Mouse (Mus musculus) cerebellum, adult 11-12 months (tissue): ENCODE measurements at regions not wholly inside any gene's neighbourhood (a gene's known extent, or its start where the extent isn't known, plus 50 kb on each side); places are given as distances from the start of the nearest gene placed in this dataset.

Experiments
- DNase-seq: peaks from one replicate; pipeline ENCODE4 v3.0.0; 2022

DNA sequence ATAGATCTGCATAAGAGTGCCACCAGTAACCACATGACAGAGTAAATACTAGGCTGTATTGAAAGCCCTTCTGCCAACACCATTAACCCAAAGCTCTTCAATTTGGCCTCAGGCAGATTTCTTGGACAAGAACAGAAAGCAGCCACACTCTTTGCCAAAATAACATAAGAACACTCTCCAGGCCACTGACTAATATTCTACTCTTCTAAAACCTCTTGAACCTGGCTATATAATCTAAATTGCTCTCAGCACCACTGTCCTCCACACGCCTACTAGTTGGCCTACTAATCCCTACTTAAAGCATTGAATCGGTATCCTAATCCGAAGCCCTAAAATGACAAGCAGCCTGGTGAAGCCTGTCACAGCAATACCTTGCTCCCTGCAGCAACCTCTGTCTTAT, 467.5 kb downstream of the 1700129C05Rik start:
- DNase-seq, result no peak

DNA sequence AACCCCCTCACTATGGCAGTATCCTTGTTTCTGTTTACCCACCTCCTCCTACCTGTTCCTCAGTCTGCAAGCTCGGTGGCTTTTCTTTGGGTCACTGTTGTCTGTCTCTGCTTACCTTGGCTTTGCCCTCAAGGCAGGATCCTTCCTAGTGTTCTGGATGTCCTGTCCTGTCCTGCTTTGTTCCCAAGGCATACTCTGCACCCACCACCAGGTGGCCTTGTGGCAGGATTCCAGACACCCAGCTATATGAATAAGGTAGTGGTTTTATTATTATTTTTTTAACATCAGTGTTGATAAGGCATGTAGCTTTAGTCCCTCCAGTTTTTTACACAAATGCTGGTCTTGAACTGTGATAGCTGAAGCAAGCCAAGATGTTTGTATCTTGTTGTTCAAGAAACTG, 478.7 kb downstream of the 1700129C05Rik start:
- DNase-seq, result no peak

DNA sequence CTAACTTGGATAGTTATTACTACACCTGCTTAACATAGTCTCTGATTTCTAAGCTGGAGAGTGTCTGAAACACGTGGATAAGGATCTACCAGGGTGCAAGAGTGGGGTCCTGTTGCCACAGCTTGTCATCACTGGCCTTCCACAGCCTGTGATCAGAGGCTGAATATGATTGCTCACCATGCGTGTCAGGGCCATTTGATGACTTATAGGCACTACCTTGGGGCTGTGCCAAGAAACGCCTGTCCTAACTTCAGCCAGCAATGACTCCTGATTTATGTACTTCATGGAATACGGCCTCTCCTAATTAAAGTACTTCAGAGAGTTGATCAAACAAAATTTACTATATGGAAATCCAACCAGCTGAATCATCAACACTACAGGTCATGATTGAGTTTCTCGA, 480.1 kb downstream of the 1700129C05Rik start:
- DNase-seq, result no peak

DNA sequence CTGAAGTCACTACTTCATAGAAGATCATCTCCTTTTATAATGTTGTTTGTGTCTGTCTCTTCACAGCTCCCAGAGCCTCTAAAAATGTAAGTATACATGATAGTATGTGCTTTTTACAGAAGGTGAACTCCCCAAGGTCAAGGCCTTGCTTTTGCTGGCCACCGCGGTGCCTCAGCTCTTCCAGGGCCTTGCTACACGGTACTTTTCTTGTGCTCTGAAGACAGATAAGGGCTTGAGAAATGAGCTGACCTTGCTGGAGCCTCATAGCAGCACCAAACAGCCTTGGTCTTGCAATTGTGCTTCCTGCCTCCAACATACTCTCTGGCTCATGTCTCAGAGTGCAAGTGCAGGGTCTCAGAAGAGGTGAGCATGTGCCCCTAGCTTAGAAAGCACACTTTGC, 481.3 kb downstream of the 1700129C05Rik start:
- no peak for DNase-seq

DNA sequence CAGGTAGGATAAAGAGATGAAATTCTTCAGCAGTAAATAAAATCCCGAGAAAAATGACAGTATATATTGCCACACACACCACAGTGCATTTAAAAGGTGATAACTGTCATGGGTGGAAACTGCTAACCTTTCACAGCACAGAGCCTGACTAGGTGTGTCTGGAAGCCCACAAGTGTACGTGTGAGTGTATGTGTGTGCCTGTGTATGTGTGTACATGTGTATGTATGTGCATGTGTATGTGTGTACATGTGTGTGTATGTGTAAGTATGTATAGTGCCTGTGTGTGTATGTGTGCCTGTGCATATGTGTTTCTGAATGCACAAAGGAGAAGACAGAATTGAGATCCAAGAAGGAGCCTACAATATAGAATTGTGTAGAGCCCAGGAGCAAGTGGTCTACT, 485.4 kb downstream of the 1700129C05Rik start:
- DNase-seq, result no peak

DNA sequence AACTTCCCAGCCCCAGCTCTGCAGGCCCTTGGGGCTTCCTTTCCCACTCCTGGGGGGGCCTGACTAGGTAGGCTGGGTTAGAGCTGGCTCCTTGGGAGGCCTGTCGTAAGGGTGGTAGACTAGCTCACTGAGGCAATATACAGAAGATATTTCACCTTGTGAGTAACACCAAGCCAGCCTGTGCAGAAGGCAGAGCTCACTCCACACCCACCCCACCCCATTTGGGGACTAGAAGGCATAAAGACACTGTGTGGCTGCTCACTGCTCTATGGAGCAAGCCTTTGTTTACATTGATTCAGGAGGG, 485.8 kb downstream of the 1700129C05Rik start:
- DNase-seq, result no peak

DNA sequence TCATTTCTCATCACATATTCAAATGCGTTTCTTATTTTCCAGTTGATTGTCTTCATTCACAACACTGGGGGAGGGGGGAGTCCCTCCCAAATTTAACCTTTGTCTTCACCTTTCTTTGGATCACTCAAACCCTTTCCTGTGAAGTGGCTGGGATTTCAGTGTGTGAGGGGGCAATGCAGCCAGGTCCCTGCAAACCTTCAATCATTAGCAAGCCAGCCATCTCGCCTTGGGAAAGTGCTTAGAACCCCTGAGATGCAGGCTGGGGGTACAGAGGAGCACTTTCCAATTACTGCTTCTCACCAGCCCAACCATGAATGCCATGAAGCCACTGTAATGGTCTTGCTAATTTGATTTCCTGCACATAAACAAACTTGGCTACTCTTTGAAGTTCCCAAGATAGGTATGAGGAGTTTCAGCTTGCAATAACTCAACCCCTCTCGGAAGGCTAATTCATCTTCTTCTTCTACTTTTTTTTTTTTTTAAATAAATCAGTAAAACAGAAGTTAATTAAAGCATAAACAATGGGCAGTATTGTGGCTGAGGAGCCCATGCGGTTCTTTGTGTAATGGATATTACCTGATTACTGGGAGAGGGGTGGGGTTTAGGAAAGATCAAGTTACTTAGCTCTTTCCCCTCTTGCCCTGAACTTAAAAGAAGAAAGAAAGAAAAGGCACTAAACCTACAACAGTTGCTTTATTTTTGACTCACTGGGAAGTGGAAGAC, 486.3 kb downstream of the 1700129C05Rik start:
- no peak for DNase-seq

DNA sequence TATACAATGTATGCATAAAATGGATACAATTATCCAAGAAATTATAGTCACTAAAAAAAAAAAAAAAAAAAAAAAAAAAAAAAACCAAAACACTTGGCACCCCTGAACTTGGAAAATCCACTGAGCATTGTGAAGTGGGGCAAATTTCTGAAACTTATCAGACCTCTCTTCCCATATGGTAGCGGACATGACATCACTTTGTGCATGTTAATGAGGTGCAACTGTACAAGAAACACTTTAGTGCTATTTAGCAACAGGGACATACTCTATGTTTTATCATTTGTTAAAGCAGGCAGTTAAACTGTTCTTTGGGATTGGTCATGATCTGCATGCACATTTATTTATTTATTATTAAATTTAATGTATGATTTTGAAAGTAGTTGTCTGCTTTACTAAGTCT, 489.7 kb downstream of the 1700129C05Rik start:
- no peak for DNase-seq

DNA sequence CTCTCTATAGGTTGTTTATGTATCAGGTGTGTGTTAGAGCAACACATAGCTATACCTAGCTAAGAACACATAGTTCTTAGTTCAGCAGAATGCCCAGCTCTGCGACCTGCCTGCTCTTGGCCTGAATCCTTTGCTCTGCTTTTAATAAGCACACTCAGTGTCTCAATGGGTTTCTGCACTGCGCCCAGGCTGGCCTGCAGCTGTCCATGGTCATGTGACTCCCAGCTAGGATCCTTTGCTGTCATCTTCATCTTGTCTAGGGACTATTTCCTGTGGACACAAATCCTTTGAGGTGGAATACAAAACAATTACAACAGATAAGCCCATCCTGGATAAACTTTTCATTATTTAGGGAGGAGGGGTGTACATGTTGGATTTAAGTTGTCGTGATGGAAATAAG, 490.7 kb downstream of the 1700129C05Rik start:
- DNase-seq, result no peak

DNA sequence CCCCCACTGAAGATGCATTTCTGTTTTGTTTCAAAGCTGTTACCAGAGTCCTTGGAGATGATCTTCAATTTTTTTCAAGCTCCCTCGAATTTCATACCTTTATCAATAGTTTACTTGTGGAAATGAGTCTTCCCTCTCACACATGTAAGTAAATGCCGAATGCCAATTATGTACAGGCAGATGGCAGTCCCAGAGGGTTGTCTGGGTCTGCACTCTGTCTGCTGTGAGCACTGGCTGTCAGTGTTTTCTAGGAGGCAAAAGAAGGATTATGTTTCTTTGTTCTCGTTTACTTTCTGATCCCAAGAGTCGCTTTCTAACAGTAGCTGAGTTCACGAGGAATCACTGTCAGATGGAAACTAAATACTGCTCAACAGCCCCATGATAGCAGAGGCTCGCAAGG, 491.5 kb downstream of the 1700129C05Rik start:
- DNase-seq, result no peak

DNA sequence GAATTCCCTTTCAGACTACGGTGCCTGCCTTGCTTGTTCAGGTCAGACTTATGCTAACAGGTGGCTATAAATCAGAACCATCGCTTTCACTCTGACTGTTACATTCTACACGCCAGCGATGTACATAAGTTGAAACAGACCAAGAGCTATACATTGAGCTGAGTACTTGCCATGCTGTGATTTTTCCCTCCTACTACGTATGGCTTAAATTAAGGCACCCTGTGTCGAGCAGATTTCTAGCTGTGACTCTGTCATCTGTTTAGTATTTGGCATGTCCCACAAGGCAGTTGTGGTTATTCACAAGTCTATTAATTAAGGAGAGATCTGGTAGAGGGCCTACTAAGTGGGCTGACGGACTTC, 504.4 kb downstream of the 1700129C05Rik start:
- DNase-seq, result no peak

DNA sequence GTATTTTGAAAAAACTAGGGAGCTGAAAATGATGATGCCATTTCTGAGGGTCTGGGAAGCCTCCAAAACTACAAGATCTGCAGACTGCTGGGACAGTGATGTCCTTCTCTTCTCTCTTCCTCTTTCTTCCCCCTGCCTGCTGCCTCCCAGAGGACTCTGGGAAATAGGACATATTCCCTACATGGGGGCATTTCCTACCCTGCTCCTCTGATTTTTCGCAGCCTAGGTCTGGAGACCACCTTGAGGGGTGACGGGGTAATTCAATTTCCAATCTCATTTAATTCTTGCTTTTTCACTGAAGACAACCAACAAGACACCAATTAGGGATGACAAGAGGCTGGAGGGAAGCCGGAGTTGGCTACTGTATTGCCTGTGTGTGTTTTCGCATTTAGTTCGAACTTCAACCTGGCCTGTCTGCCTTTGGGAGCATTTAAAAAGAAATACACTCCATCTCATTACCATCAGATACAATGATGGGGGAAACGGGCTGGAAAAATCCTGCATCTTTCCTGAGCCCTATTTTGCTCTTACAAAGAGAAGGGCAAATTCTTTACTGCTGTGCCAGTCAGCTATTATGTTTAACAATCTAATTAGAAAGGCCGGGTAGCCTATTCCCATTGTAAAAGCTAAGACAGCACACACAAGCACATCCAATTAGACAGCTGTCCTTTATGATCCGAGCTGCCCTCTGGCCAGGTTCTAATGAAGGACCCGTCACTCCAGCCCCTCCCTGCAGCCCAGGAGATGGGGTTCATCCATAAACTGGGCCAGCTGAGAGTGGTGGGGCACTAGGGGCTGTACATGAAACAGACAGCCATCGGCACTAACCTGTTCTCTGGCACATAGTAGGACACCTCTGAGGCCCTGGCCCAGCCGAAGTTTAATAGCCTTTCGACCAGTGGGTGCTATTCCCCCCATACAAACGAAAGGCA, 505.0 kb downstream of the 1700129C05Rik start:
- DNase-seq, result no peak

DNA sequence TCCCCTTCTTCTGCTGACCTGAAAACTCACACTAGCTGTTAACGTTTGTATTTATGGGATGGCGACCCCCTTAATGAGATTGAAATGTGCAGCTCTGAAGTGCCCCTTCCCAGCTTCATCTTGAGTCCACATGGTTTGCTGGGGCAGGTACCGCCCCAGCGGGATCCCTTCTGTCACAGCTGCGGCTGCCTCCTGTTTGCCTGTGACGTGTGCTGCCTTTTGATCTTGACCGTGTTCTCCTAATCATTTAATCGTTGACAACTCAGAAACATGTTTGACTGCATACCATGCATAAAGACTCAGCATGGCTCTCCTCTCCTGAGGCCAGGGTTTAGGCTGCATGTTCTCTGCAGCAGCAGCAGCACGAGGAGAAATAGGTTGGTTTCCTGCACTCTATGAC, 511.5 kb downstream of the 1700129C05Rik start:
- DNase-seq, result no peak

DNA sequence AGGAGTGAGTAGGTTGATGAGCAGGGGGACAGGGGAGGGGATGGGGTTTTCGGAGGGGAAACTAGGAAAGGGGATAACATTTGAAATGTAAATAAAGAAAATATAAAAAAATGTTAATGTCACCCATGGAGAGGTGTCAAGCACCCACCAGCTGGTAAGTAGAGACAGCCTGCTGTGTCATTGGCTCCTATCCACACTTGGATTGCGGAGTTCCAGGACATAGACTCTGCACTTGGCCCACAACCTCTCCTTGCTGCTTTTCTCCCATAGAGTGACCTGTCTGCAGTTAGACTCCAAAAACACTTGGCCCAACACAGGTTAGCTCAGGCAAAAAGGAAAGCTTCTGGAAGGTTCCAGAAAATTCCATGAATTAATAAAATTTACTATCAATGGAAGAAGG, 514.4 kb downstream of the 1700129C05Rik start:
- peak; percentile 32 for DNase-seq

DNA sequence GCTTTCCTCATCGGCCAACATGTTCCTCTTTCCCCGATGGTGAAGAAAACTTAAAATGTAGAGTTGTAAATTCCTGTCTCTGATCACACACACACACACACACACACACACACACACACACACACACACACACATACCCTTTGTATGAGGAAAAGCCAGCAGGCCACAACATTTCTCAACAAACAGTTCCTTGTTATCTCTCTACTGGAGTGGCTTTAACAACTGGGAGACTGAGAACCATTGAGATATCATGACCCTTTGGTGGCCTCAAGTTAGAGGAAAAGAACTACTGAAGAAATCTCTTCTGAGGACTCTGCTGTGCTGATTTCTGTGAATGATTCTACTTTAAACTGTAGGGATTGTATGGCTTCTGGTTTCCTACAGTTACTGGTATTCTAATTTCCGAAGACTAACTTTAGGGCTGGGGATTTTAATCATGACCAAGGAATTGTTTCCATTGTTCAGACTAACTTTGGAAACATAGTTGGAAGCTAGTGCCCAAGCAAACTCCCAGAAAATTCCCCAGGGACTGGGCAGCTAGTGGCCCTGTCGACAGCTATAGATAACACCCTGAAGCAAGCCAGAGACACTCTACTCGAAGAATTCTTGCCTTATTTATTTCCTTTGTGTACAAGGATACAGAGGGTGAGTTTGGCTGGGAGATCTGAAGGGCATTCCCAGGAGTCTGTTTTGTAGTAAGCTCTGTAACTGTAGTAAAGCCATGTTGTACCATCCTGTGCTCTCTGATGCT, 516.0 kb downstream of the 1700129C05Rik start:
- no peak for DNase-seq

DNA sequence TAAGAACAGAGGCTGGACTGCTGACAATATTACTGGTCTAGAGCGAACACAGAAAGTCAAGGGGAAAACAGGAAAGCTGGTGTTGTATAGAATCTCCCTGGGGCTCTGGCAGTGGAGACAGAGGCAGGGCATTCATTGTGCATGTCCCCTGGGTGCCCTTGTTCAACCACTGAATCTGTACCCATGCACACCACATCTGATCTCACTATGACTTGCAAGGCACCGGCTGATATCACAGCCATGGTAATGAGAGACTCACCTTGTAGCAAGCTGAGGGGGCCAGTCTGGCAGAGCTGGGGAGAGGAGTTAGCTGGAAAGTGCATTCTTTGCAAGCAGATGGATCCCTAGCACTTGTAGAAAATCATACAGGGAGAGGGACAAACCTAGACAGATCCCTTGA, 522.5 kb downstream of the 1700129C05Rik start:
- no peak for DNase-seq

DNA sequence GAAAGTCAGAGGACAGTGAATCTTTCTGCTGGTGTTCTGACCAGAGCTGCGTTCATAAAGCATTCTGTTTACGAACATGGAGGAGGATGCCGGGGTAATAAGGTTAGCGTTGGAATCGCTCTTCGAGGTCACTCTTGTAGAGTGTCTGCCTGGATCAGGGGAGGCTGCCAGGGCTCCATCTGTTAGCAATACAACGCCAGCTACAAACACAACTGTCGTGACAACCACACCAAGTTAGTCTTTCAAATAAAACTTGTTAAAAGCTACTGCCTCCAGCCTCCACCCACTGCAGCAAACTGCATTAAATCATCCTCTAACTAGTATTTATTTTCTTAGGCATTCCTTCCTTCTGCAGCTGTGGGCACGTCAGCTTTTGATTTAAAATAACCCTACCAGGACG, 525.0 kb downstream of the 1700129C05Rik start:
- no peak for DNase-seq

DNA sequence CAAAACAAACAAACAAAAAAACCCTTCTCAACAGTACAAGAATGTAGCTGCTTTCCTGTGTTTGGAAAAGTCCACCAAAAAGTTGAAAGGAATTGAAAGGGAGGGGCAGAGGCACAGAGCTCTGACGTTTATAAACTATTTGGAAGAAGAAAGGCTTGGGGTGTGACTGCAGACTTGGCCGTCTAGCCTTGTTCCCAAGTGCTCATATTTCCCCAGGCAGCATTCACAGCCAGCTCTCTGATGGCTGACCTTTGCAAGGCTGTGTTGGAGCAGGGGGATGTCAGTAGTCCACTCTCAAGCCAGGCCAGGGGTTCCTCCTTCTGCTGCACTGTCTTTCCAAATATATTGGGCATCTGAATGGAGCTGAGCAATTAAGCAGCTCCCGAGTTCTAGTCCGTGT, 534.5 kb downstream of the 1700129C05Rik start:
- no peak for DNase-seq

DNA sequence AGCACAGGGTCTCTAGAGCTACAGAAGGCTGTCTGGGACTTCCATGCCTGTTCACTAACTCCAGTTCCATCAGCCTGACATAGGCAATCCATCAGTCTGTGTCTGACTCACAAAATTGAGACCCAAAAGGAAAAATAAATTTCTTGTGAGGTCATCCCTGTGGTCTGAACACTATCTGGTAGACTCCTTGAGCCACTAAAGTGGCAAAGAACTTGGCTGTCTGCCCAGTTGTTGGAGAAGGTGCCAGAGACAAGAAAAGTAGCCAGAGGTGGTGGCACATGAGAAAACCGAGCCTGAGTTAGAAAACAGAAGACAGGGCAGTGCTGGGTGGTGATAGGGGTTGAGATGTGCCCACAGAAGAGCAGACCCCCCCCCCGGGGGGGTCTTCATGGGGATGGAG, 535.0 kb downstream of the 1700129C05Rik start:
- no peak for DNase-seq

DNA sequence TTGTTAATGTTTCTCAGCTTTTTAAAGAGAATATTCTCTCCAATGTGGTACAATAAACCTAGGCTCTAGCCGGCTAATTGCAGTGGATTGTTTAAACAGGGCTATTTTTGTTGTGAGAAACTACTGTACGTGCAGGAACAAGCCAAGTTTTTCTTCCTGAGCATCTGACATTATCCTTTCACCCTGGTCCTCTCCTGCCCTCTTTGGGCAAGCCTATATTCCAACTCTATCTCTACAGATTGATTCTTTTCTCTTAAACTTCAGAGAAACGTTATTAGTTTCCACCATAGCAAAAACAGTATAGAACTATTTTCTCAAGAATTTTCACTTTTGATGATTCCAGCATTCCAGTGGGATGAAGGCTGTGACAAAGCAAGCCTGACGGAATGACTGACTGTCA, 535.2 kb downstream of the Fgf9 start:
- DNase-seq, result no peak

DNA sequence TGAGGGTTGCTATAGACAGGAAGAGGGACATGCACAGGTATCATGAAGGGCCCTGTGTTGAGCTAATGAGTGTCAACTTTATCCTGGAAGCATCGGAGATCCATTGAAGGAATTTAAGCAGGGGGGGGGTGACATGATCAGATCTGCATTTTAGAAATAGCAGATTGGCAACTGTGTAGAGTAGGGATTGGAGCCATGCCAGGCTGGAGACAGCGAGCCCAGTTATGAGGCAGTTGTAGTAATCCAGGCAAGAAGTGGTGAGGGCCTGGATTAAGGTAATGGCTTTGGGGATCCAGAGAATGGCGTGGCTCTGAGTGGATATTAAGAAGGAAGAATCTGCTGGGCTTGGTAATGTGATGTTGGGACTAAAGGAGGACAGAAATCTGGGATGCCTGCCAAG, 528.5 kb downstream of the Fgf9 start:
- DNase-seq, result no peak

DNA sequence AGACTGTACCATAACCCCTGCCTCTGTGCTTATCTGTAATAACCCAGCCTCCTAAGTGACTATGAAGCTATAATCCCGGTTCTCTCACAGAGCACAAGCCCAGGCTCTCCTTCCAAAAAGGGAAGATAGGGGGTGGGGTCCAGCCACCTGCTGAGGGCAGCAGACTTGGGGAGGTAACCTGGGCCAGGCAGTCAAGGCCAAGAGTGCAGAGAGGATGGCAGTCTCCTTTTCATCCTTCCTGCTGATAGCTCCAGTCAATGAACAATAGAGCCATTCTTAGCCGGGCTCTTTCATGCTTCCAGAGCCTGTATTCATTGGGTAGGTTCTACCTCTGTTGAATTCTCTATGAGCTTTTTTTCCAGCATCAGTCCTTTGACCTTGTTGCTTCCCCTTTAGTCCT, 527.5 kb downstream of the Fgf9 start:
- no peak for DNase-seq

DNA sequence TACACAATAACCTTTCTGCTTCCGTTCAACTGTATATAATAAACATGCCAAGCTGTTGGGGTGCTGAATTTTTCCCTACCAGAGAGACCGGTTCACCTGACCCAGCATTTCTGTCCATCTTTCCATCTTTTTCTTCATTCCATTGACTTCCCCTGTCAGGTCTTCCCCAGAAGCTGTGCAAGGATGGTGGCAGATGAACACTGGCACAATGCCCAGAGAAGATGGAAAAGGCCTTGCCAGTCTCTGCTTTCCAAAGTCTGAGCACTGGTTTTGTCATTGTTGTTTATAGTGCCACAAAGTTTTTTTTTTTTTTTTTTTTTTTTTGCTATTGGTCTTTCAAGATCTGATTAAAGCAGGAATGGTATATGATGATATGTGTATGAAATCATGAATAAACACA, 526.6 kb downstream of the Fgf9 start:
- no peak for DNase-seq

DNA sequence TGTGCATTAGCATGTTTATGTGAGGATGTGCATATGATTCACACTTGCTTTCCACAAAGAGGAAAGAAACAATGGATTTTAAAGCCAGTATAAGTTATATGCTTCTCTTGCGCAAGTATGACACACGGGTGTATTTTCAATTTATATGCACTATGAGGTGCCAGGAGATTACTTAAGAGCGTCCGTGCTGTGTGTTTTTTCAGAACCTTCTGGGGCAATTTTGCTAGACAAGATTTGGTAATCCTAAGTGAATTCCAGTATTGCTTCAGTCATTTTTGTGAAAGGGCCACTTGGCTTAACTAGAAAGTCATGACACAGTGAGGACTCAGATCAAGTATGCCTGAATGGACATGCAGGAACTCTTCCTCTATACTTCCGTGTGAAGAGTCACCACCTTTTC, 511.5 kb downstream of the Fgf9 start:
- DNase-seq, result no peak
